Mouse (Mus musculus) NIH3T3 (cell line): ENCODE results near the gene Rftn1.

Experiments used
- DNase-seq: peaks from one replicate; pipeline ENCODE4 v3.0.0-alpha.2; 2012; ENCODE audit warnings: low read depth

Rftn1 gene

DNA sequence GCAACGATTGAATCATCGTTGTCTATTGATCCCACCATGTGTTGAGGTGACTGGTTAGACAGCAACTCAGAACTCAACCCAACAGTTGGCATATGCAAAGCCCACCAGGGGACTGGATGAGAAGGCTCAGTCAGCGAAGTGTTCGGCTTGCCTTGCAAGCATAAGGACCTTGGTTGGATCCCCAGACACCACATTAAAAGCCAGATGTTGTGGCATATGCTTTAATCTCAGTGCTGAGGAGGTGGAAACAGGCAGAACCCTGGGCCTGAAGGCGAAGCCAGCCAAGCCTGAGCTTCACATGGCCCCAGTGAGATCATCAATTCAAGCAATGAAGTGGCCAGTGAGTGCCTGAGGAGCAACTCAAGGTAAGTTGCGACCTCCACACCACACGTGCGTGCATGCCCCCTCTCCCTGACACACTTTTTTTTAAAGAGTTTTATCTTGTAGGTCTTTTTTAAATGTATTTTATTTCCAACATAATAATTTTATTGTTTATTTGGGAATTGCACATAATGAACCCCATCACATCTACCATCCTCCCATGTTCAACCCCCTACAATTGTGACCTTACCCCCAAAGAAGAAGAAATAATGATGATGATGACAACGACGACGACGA lies 11.5 kb upstream of the Rftn1 start:
- DNase-seq: no peak

DNA sequence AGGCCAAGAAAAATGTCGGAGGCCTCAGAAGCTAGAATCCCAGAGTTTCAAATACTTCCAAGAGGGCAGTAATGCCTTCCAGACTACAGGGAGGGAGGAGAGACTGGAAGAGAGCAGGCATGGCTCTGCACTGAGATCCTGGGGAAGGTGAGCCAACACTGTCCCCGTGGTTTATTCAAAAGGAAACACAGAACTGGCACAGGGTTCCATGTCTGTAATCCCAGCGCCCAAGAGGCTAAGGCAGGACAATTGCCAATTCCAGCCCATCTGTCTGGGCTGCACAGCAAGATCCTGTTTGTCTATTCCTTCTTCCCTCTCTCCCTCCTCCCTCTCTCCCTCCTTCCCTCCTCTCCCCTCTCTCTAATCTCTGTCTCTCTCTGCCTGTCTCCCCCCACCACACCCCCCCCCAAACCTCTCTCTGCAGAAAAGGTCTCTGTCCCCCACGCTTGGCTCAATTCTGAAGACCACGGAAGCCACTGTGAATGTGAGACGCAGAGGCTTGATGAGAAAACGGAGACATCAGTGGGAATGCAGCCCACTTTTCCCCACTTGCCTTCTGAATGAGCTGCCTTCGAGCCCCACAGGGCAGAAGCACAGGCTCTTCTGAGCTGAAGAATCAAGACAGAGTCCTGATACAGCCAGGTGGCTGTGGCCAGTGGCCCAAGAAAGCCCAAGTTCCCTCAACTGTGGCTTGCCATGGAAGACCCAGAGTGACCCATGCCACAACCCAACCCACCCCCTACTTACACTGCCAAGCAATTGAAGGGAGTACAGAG lies 8.8 kb upstream of the Rftn1 start:
- DNase-seq: no peak

DNA sequence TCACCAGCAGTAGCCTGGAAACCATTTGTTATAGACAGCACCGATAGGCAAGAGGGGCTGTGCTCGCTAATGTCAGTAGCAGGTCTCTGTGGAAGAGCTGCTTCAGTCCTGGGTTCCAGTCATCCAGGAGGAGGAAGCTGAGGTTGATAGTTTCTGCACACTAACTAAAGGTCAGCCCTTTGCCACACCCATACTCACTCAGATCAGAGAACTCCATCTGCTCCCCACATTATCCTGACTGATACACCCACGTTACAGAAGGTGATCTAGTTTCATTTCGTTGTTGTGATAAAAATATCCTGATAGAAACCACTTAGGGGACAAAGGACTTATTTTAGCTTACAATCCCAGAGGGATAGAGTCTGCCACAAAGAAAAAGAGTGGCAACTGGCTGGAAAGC lies 7.1 kb upstream of the Rftn1 start:
- no peak for DNase-seq

DNA sequence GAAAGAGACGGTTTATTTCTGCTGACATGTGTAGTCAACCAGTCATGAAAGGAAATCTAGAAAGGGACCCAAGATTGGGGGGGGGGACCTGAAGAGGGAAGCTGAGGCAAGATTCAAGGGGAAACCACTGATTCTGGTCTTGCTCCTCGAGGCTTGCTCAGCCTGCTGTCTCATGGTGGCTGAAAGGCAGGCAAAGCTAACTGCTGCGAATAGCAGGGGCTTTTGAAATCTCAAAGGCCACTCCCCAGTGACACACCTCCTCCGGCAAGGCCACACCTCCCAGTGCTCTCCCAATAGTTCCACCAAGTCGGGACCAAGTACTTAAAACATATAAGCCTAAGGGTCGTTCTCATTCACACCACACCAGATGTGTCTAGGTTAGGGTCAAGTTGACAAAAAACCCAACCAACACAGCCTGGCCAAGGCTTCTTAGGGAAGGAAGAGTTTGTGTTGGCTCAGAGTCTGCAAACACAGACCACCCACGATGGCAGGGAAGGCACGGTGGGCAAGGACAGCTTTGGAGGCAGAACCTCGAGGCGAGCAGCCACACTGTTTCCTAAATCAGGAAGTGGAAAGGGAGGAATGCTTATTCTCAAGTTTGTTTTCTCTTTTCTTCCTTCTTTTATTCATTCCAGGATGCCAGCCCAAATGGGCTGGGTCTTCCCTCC lies 5.7 kb upstream of the Rftn1 start:
- no peak for DNase-seq

DNA sequence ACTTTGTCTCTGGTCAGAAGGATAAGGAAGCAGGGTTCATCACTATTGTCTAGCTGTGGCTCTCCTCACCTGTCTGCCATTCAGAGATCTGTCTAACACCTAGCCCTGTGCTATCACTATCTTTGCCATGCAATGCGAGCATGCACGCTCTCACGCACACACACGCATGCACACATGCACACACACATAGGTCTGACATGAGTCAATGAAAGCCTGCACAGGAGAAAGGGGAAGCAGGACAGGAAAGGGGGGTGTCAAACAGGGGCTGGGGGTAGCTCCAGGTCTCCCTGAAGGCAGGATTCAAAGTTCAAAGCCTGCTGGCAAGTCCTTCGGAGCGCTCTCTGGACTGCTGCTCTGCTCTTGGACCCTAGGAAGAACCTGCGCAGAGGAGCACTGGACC lies 4.9 kb upstream of the Rftn1 start:
- DNase-seq: no peak

DNA sequence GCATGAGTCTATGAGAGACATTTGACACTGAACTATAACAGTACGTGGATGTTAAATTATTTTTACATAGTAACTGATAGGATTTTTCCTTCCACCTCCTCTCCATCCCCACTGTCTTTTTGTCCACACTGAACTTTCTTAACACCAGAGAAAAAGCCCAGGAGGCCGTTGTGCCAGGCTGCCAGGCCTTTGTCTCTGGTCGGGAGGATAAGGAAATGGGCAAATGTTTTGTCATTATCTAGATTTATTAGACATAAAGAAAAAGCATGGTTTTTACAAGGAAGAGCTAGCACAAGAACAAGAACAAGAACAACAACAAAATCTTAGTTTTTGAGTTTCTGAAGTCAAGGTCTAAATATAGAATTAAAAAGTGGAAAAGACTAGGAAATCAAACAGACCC lies 4.1 kb upstream of the Rftn1 start:
- DNase-seq: no peak

DNA sequence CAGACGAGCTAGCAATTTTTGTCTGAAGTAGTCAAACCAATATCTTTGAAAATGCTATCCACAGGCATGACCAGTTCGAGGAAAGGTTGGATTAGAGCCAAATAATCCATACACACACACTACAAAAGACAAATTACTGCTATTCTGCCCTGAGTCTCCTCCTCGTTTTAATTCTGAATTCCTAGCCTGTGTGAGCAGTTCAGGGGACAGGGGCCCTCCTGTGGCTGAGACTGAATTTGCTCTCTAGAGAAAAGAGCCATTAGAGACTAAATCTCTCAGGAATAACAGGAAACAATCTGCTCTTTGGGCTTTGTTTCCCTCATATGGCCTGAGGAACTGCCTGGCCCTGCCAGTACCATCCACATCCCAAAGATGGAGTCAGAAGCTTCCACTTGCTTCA lies 3.2 kb upstream of the Rftn1 start:
- no peak for DNase-seq

DNA sequence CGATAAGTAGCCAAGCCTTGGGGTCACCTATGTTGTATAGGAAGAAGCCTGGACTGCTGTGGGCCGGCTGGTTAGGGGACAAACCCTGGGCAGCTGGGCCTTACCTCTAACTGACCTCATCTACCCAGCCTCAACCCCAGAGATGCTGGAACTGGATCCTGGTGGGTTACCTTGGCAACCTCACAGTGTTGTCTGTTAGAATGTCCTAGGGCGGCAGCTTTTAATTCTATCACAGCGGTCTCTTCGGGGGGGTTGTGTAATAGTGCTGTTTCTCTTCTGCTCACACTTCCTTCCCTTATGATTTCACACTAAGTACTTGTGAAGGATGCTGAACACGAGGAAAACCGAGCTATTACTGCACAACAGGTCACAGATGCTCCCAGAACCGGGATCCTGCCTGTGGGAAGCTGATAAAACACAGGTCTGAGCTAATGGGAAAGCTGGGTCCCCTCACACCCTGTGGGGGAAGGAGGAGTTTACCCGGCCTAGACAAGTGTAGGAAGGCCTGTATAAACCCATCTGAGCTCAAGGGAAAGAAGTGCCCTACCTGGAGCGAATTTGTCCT lies 2.0 kb upstream of the Rftn1 start:
- DNase-seq: no peak

DNA sequence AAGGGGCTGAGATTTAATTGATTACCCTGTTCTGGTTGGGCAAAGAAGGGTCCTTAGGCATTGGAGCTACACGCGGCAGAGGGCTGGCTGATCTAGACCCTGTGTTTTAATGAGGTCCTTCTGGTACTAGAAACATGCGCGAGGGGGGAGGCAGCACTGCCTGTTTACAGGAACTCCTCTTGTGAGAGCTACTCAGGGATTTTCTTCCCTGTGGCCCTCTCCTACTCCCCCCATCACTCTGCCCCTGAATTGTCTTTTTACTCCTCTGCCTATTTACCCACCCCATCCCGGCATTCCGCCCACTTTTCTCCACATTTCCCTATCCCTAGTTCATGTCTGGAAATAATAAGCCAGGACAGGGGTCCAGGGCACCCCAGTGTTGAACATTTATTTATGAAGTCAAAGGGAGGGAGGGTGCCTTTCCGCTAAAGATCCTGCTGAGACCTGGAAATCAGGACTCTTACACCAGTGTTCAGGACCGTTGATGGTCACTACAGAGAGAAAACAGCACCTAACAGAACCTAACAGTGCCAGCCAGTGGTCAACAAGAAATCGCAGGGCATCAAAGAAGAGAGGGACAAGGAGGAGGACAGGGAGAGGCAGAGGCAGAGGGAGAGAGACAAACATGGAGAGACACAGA lies 964 bp upstream of the Rftn1 start:
- no peak for DNase-seq

DNA sequence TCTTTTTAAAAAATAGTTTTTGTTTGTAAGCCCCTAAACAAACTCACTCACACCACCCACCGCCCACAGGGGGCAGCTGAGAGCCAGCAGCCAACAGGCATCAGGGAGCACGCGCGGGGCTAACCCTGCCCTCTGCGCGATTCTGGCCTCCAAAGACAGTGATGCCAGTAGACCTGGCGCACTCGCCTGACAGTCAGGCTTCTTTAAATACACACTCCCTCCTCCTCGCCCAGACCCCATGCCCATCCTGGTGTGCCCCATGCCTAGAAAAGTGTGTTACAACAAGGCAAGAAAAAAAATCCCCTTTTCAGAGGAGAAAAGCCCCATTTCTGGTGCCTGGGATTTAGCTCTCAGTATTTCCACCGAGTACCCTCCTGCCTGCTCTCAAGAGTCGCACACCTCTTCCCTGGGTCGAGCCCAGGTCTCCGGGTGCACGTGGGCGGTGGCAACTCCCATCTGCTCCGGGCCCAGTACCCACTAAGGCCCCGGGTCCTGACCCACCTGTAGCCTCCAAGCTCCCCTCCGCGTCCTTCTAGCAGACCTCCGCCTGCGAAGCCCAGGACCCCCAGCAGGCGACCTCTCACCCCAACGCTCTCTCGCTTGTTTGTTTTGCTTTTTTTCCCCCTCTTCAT lies 977 bp downstream of the Rftn1 start:
- no peak for DNase-seq

DNA sequence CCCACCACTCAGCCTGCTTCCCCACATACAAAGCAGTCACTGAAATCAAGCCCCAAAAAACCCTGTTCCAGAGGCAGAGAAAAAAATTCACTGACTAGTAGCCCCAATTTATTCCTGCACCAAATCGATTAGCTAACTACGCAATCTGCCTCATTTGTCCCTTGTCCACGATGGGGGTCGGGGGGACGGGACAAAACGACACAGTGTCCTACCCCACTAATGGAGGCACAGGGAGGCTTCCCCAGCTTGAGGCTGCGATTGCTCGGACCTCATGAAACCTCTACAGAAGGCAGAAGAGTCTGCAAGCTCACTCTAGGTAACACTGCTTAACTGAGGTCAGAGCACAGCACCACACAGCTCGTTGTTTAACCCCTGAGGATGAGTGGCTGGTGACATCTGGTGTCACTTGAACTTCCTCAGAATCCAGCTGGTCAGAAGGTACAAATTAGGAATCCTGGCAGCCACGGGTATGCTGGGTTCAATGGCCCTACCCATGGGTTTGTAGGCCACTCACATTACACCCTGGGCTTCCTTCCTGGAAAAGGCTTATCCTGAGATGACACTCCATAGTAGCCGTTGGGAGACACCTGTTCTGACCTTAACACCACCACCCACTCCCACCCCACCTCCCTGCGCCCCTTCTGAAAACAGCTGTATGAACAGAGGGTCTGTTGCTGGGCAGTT lies 1.7 kb downstream of the Rftn1 start:
- no peak for DNase-seq

DNA sequence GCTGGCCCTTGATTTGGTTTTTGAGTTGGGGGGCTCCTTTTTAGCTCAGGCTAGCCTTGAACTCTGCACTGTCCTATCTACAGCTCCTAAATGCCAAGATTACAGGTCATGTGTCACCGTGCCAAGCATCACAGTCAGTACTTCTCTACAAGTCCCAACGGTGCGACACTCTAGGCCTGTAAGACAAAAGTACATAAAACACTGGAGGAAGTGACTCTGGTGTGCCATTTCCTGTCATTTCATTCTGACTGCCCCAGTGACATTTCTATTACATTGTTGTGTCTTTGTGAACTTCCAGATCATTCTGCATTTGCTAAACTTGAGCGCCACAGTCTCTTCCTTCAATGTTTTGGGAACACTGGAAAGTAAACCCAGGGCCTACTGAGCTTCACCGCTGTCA lies 4.9 kb downstream of the Rftn1 start:
- no peak for DNase-seq

DNA sequence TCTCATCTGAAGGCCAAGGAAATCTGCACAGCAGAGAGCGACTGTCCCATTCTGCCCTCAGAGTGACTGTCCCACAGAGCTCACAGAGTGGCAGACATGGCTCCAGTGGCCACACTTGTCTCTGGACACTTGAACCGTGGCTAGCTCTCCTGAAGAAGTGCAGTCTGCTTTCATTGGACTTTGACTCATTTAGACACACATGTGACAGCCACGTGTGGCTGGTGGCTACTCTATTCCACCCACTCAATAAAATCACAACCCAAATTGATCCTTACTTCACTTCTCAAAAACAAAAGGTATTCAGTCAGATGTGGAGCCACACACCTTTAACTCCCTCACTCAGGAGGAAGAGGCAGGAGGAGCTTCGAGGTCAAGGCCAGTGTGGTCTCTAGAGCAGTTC lies 5.4 kb downstream of the Rftn1 start:
- DNase-seq: no peak

DNA sequence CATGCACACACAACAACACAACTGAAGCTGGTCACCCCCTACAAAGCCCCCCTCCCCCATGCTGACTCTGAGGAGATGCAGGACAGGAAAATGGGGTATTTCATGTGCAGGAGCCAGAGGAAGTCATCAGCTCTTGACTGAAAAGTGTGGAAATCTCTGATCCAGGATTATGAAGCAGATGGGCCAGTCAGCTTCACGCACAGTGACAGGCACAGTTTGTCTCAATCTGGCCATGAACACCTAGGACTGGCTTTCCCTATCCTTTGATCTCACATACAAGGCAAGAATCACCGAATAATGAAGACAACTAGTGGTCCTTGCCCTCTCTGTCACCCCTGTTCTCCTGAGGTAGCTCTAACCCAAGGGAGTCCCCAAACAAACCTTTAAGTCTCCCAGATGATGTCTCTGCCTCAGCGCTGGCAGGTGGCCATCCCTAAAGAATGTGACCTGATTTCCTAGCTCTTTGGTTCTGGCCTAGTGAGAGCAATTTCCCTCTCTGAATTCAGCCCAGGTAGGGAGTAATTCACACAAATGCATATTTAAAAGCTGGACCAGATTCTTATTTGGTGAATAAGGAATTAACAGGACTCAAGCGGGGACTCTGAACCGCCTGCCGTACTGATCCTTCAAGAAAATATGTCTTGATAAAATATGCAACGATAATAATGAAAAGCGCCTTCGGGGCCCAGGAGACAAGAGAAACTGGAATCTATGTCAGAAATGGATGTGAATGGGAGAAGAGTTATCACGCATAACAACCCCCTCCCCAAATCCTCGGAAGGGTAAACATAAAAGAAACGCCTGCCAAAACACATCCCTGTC lies 6.0 kb downstream of the Rftn1 start:
- DNase-seq: no peak

DNA sequence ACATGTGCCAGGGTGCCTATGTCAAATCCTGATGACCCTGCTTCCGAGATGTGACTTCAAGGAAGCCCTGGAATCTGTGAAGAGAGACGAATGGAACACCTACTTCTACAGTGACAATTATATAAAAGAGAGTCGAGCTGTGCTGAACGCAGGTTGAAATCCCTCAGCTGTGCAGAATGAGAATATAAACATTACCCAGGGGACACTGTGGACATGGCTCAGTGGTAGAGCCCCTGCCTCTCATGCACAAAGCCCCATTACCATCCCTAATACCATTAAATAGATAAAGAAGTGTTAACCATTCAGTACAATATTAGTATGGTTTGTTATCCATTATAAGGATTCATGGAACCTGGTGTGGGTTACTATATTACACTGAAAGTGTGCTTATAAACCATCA lies 7.2 kb downstream of the Rftn1 start:
- no peak for DNase-seq

DNA sequence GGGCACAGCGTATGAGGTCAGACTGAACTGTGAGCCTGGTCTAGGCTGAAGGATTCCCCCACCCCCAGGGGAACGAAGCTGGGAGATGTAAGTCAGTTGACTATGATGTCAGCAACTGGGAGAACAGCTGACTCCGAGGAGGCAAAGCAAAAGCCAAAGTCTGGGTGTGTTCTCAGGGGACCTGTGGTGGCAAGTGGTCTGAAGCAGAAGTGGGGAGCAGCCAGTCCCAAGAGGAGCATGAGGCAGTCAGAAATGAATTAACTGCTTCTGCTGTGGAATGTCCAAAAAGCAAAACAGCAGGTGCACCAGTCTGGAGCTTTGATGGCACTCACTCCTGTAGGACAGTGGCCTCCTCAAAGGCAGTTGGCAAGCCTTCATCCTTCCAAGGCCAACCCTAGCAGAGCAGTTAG lies 7.9 kb downstream of the Rftn1 start:
- DNase-seq: no peak

DNA sequence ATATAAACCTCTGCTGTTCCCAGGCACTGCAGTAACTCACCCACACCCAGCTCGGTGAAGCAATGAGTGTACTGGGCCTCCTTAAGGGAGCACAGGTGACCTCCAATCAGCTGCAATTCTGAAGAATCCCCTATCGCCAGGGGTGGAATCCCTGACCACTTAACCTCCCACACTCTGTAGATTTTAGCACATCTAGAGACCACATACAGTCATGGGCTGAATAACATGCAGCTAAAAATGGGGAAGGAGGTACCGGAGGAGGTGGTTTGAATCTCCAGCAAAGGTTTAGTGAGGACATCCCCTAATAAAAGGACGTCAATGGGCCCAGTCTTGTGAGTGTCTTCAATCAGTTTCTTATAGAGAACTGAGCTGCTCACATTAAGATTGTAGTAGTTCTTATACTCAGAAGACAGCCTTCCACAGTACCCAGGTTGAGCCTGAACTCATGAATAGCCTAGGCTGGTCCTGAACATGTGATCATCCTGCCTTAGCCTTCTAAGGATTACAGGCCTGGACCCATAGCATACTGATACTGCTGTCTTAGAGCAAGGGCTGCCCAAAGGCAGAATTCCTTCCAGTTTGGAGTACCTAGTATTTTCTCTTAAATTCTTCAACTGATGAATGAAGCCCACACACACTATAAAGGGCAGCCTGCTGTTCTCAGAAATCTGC lies 9.4 kb downstream of the Rftn1 start:
- DNase-seq: no peak

DNA sequence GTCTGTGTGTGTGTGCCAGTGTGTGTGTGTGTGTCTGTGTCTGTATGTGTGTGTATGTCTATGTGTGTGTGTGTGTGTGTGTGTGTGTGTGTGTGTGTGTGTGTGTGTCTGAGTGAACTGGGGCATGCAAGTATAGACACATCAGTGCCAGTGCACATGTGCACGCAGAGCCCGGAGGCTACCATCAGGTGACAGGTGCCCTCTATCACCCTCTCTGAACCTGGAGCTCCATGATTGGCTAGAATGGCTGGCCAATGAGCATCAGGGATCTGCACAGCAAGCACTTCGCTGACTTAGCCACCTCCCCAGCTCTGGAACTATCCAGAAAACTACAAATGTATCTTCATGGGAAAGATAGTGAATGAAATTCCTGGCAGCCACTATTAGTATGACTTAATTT lies 16.7 kb downstream of the Rftn1 start:
- no peak for DNase-seq

DNA sequence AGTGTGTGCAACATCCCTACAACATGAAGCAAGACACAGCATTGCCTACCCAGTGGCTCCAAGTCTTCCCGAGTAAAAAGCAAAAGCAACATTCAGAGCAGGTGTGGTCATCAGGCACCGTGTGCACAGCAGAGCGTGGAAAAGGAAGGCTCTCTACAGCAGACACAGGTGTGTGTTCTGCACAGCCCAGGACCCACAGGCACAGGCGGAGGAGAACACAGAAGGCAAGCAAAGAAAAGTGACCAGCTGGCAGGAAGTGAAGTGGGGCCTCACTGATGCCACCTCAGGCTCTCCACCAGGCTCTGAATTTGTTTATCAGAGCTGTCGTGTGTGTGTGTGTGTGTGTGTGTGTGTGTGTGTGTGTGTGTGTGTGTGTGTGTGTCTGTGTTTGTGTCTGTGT lies 17.1 kb downstream of the Rftn1 start:
- no peak for DNase-seq

DNA sequence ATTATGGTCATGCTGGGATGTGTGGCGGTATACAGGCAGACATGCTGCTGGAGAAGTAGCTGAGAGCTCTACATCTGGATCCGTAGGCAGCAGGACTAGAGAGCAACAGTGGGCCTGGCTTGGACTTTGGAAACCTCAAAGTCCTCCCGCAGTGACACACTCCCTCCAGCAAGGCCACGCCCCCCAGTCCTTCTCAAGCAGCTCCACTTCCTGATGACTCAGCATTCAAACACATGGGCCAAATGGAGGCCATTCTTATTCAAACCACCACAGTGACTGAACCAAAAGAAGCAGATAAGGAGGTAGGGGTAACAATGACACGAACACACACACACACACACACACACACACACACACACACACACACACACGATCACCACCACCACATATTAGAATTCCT lies 17.7 kb downstream of the Rftn1 start:
- no peak for DNase-seq
